Mouse (Mus musculus) heart, postnatal 0 days (tissue): ENCODE data around the gene Mfsd7a. TPM values are rescaled to one million over a fixed set of nuclear protein-coding genes. Genes with fewer than 3 reads are reported as not detected.

Experiments used
- ATAC-seq: fragments of 200-750 bp; cut with Nextera tagmentation; 2 replicates; pipeline ENCODE4 v1.8.0; 2017; ENCODE audit warnings: low read depth, moderate number of reproducible peaks, moderate library complexity; ENCODE audit not compliant: insufficient read depth
- DNase-seq: peaks from one replicate; pipeline ENCODE4 v3.0.0-alpha.2; 2016; ENCODE audit warnings: low spot score
- H3K27ac ChIP-seq: fragments of 300-500 bp; sonication (generic); 2 replicates; pipeline ENCODE4 v1.5.1; 2014; ENCODE audit warnings: low read depth, mild to moderate bottlenecking
- H3K27me3 ChIP-seq: fragments of 300-500 bp; sonication (generic); 2 replicates; pipeline ENCODE4 v1.6.1; 2014; ENCODE audit warnings: low read length, mixed read lengths; ENCODE audit not compliant: control insufficient read depth, insufficient read depth
- H3K36me3 ChIP-seq: fragments of 300-500 bp; sonication (generic); replicated peaks from 2 replicates; pipeline ENCODE4 v1.6.1; 2014; ENCODE audit warnings: low read length, mixed read lengths; ENCODE audit not compliant: control insufficient read depth, insufficient read depth
- H3K4me1 ChIP-seq: fragments of 300-500 bp; sonication (generic); 2 replicates; pipeline ENCODE4 v1.6.1; 2014; ENCODE audit warnings: antibody characterized with exemption; ENCODE audit not compliant: control insufficient read depth, insufficient read depth
- H3K4me2 ChIP-seq: fragments of 300-500 bp; sonication (generic); 2 replicates; pipeline ENCODE4 v1.6.1; 2014; ENCODE audit warnings: low read depth, mild to moderate bottlenecking, low read length, moderate library complexity
- H3K4me3 ChIP-seq: fragments of 300-500 bp; sonication (generic); 2 replicates; pipeline ENCODE4 v1.5.1; 2014; ENCODE audit warnings: low read depth, low read length
- H3K9ac ChIP-seq: fragments of 300-500 bp; sonication (generic); replicated peaks from 2 replicates; pipeline ENCODE4 v1.6.1; 2014; ENCODE audit warnings: low read depth, low read length, mixed read lengths
- H3K9me3 ChIP-seq: fragments of 300-500 bp; sonication (generic); replicated peaks from 2 replicates; pipeline ENCODE4 v1.6.1; 2016; ENCODE audit warnings: low read length; ENCODE audit not compliant: control insufficient read depth
- CTCF ChIP-seq: IDR thresholded peaks from 2 replicates; pipeline ENCODE4 v1.5.1; 2016; ENCODE audit warnings: antibody characterized with exemption, control low read depth, low read depth
- EP300 ChIP-seq: IDR thresholded peaks from 2 replicates; pipeline ENCODE4 v1.6.1; 2016; ENCODE audit warnings: antibody characterized with exemption, low read depth
- WGBS: fragments of 180-500 bp; shearing (Covaris S2); extraction: QIAGEN DNeasy Blood & Tissue Kit; methylation state at CpG from one replicate; pipeline ENCODE4 v1.1.7; 2014; 5-methylcytosine and 5-hydroxymethylcytosine counted together
- polyA plus RNA-seq: library from polyadenylated mRNA; unstranded; fragments of >200 nt; fragmentation: Nextera tagmentation; extraction: Ambion mirVana; gene quantifications from 2 replicates; pipeline ENCODE4 v1.2.1, GENCODE M21; 2015
- total RNA-seq: library from RNA; depleted of rRNA; stranded (reverse); fragments of >200 nt; gene quantifications from 2 replicates; pipeline ENCODE4 v1.2.3, GENCODE M21; 2014; ENCODE audit warnings: low replicate concordance

Mfsd7a gene
- total and polyA plus RNA-seq, 2 experiments from 2014 or later: 0.19 to 0.20 TPM

GRCm38 (mm10) chr5:108460461-108460860 is 11.8 kb upstream of the Mfsd7a start:
- TF ChIP-seq EP300: no peak
- TF ChIP-seq CTCF: no peak
- H3K27ac ChIP-seq: no peak overlapping the region; the same call in 1 of the 2 replicates
- no peak for DNase-seq
- peak overlapping the region; percentile 96 for H3K4me3 ChIP-seq
- H3K4me2 ChIP-seq: peak overlapping the region; percentile 89
- H3K9me3 ChIP-seq: no peaks in the 10 kb centered on the region
- WGBS: 40% methylated on average over 6 of the region's 6 CpGs
- peaks cover 30% of the 10 kb centered on the region for H3K4me1 ChIP-seq
- H3K36me3 ChIP-seq: no peaks in the 10 kb centered on the region
- peak overlapping the region; percentile 99 for H3K9ac ChIP-seq
- ATAC-seq: no peak
- no peaks in the 10 kb centered on the region for H3K27me3 ChIP-seq

DNA sequence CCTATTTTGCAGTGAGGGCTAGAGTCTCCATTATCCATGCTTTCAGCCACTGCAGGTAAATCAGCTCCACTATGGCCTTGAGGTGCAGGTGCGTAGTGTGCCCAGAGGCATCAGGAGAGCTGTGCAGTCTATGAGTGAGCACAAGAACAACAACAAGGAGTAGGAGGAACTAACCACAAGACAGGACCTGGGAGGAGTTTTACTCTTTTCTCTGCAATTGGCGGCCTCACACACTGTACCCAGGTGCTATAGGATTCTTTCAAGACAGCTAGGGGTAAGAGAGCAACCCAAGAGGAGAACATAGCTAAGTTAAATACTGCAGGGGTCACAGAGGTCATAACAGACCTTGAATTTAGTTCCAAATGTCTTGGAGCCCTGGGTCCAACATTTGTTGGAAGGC is 10.0 kb upstream of the Mfsd7a start:
- no peak for TF ChIP-seq EP300
- no peak for TF ChIP-seq CTCF
- no peaks in the 10 kb centered on the region for H3K27me3 ChIP-seq
- H3K9me3 ChIP-seq: no peaks in the 10 kb centered on the region
- no peak for ATAC-seq
- WGBS: 73% methylated on average over 2 of the region's 2 CpGs
- no peaks in the 10 kb centered on the region for H3K36me3 ChIP-seq
- DNase-seq: no peak
- H3K4me1 ChIP-seq: peaks cover 17% of the 10 kb centered on the region
- H3K4me2 ChIP-seq: no peak overlapping the region
- no peak overlapping the region for H3K4me3 ChIP-seq
- H3K9ac ChIP-seq: no peak overlapping the region
- no peak overlapping the region; the same call in 1 of the 2 replicates for H3K27ac ChIP-seq

DNA sequence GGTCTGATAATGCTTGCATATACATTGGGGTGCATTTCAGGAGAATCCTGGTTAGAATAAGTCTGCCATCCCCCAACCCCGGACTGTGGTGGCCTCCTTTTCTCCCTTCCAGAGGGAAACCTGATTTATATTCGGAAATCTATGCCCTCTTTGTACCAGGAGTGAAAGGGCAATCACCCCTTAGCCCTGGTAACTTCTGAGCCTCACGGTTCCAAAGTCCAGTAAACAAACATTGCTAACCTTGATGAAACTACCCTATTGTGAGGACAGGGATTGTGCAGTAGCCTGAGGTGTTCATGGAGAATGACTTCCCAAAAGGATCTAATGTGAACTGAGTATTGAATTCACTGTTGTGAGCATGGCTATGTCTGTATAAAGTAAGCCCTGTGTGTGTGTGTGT is 5.4 kb upstream of the Mfsd7a start:
- Histone ChIP-seq H3K4me3 (no peak overlapping the region), H3K27me3 (no peaks in the 10 kb centered on the region), H3K27ac (no peak overlapping the region), H3K9me3 (no peaks in the 10 kb centered on the region), H3K4me2 (no peak overlapping the region), H3K9ac (no peak overlapping the region), H3K4me1 (peaks cover 7% of the 10 kb centered on the region; the same call in 1 of the 2 replicates), H3K36me3 (no peaks in the 10 kb centered on the region)
- 50% methylated on average over 3 of the region's 3 CpGs for WGBS
- DNase-seq (no peak), ATAC-seq (no peak)
- TF ChIP-seq EP300 (no peak), CTCF (no peak)

DNA sequence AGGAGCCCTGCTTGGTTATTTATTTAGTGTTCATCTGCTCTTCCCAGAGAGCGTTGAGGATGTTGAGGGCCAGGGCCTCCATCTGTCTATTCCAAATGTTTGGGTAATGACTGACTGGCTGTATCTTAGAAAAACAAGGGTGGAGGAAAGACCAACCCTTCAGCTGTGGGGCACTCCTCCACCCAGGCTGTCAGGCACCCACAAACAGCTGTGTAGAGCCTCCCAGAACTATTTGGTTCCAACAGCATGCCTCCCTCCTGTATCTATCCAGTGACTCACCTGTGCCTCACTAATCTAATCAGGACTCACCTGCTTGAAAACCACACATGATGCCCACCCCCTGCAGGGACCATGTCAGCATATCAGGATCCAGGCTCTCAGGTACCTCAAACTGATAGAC is 3.7 kb upstream of the Mfsd7a start:
- Histone ChIP-seq H3K27me3 (no peaks in the 10 kb centered on the region), H3K4me2 (no peak overlapping the region), H3K36me3 (no peaks in the 10 kb centered on the region), H3K27ac (no peak overlapping the region), H3K4me3 (no peak overlapping the region), H3K9me3 (no peaks in the 10 kb centered on the region), H3K9ac (no peak overlapping the region), H3K4me1 (peaks cover 9% of the 10 kb centered on the region; the same call in 1 of the 2 replicates)
- ATAC-seq (no peak), DNase-seq (no peak)
- WGBS: 70% methylated on average over 1 of the region's 1 CpGs
- TF ChIP-seq EP300 (no peak), CTCF (no peak)

GRCm38 (mm10) chr5:108451611-108452010 is 2.9 kb upstream of the Mfsd7a start:
- H3K27ac ChIP-seq: no peak overlapping the region
- DNase-seq (no peak), ATAC-seq (no peak)
- H3K27me3 ChIP-seq: no peaks in the 10 kb centered on the region
- no peaks in the 10 kb centered on the region for H3K9me3 ChIP-seq
- no peaks in the 10 kb centered on the region for H3K36me3 ChIP-seq
- H3K4me3 ChIP-seq: no peak overlapping the region
- H3K4me1 ChIP-seq: peaks cover 9% of the 10 kb centered on the region; the same call in 1 of the 2 replicates
- H3K4me2 ChIP-seq: no peak overlapping the region
- TF ChIP-seq CTCF: no peak
- TF ChIP-seq EP300: no peak
- 71% methylated on average over 1 of the region's 1 CpGs for WGBS
- H3K9ac ChIP-seq: no peak overlapping the region

- Histone ChIP-seq H3K27ac (no peak overlapping the region), H3K4me2 (no peak overlapping the region), H3K27me3 (no peaks in the 10 kb centered on the region), H3K9ac (no peak overlapping the region), H3K4me1 (peaks cover 9% of the 10 kb centered on the region; the same call in 1 of the 2 replicates), H3K4me3 (no peak overlapping the region), H3K9me3 (no peaks in the 10 kb centered on the region), H3K36me3 (no peaks in the 10 kb centered on the region)
- no peak for DNase-seq
- no peak for ATAC-seq
- TF ChIP-seq EP300 (no peak), CTCF (no peak)
- WGBS: 83% methylated on average over 8 of the region's 8 CpGs
These were observed 2.3 kb upstream of the Mfsd7a start for GRCm38 (mm10) chr5:108450837-108451540.
